Comparison of ENCODE assay signal across 12 mouse cellular contexts in the genomic region with DNA sequence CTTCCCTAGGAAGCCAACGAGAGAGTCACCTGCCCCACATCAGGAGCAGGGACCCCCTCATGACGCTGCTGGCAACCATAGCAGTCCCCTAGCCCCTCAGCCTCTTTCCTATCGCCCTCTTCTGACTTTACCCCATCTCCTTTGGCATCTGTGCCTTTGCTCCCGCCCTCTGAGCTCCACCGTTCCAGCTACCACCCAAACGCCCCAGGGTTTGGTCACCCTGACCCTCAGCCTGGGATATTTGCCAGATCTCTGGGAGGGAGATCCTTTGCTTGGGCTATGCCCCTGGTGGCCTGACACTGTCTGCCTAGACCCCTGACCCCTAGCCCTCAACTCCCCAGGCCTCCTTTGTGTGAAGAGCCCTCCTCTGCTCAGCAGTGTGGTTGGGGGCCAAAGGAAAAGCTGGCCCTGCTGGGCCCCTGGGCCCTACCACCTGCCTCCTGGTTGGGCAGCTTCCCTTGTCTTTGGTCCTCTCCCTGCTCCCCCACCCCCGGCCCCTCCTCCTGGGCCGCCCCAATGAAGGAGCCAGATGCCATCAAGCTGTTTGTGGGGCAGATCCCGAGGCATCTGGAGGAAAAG. TPM values are rescaled to one million over a fixed set of nuclear protein-coding genes. Genes with fewer than 3 reads are reported as not detected.
A peak's percentile ranks its signal among the peaks of the same experiment; 100 is the strongest.
DNase-seq lines count a peak whose midpoint lies in the region; ATAC-seq and TF ChIP-seq lines count a peak whose summit lies in the region.
"Had no signal": no experiment of that assay in that cellular context is flagged by ENCODE, and none has a peak within 500 bp of the region (broad histone marks: within the 10 kb centered on the region; RNA-seq: fewer than 3 reads in every experiment).

No protein-coding gene starts in this region.

- peak overlapping the region; percentile 97 for H3K9ac ChIP-seq in forebrain, postnatal 0 days
- peak overlapping the region; percentile 79 for H3K9ac ChIP-seq in midbrain, embryonic 12.5 days (replicated peaks)
- H3K9ac ChIP-seq in heart, adult 2 months (ENCODE audit: low read depth, low read length), result no peak overlapping the region

- H3K27ac ChIP-seq in forebrain, postnatal 0 days (ENCODE audit: low read depth, low read length), result peak overlapping the region; percentile 95
- H3K27ac ChIP-seq in midbrain, embryonic 12.5 days (replicated peaks), result peak overlapping the region; percentile 93
- no peak overlapping the region for H3K27ac ChIP-seq in heart, adult 2 months

- no peaks in the 10 kb centered on the region for H3K27me3 ChIP-seq in forebrain, postnatal 0 days (ENCODE audit: insufficient read depth, low read length)
- H3K27me3 ChIP-seq in midbrain, embryonic 12.5 days, result 0 out of 2 replicates have a peak, but pooled peaks cover 4% of the 10 kb centered on the region
- no peaks in the 10 kb centered on the region for H3K27me3 ChIP-seq in heart, adult 2 months (ENCODE audit: control insufficient read depth, insufficient read depth, low read length)

- peak; percentile 63 for DNase-seq in cerebellum, adult 9-10 months
- no peak for DNase-seq in cerebellum, postnatal 36 days
- DNase-seq in cerebellum, adult 9-11 months, result peak; percentile 78
- DNase-seq in forebrain, postnatal 0 days, result no peak
- DNase-seq in adrenal gland, postnatal 4 days (ENCODE audit: low spot score in 2 of 2), result no peak
- DNase-seq in heart, adult 2 months, result no peak
- DNase-seq in gastrocnemius, postnatal 10 days, result no peak
- DNase-seq: lung, adult 2 months had no signal

- H3K4me1 ChIP-seq in forebrain, postnatal 0 days (ENCODE audit: insufficient read depth), result peaks cover 26% of the 10 kb centered on the region
- peaks cover 69% of the 10 kb centered on the region for H3K4me1 ChIP-seq in midbrain, embryonic 12.5 days
- H3K4me1 ChIP-seq in heart, adult 2 months (ENCODE audit: control insufficient read depth, insufficient read depth, low read length), result no peaks in the 10 kb centered on the region

- no peaks in the 10 kb centered on the region for H3K79me2 ChIP-seq in heart, adult 2 months (replicated peaks; ENCODE audit: control insufficient read depth, insufficient read depth, low read length)

- intact Hi-C loops in heart, adult 2 months (cut with DNase I), result no loop called here

- 0 out of 2 replicates have a peak, but pooled peaks have one; percentile 13 for TF ChIP-seq CTCF in forebrain, postnatal 0 days (IDR thresholded peaks at IDR 0.05; ENCODE audit: low read depth)
- TF ChIP-seq CTCF in heart, adult 2 months (IDR thresholded peaks at IDR 0.05), result no peak

- 8% methylated on average over 8 of the region's 9 CpGs for WGBS in forebrain, postnatal 0 days
- WGBS in midbrain, embryonic 12.5 days, result 0% methylated on average over 8 of the region's 9 CpGs
- WGBS in heart, adult 2 months, result 15% methylated on average over 9 of the region's 9 CpGs

- H3K4me2 ChIP-seq in forebrain, postnatal 0 days (ENCODE audit: low read depth), result peak overlapping the region; percentile 93
- peak overlapping the region; percentile 77 for H3K4me2 ChIP-seq in midbrain, embryonic 12.5 days (replicated peaks)

- TF ChIP-seq EP300 in heart, adult 2 months (IDR thresholded peaks at IDR 0.05; ENCODE audit: insufficient read depth, low read depth, low read length), result no peak

- H3K36me3 ChIP-seq in forebrain, postnatal 0 days (ENCODE audit: insufficient read depth), result peaks cover 15% of the 10 kb centered on the region
- H3K36me3 ChIP-seq in midbrain, embryonic 12.5 days, result peaks cover 21% of the 10 kb centered on the region
- H3K36me3 ChIP-seq in heart, adult 2 months (ENCODE audit: control insufficient read depth, insufficient read depth, low read length), result no peaks in the 10 kb centered on the region

- no peak for TF ChIP-seq POLR2A in heart, adult 2 months (IDR thresholded peaks at IDR 0.05; ENCODE audit: insufficient read depth, low read depth, low read length)

- H3K9me3 ChIP-seq in forebrain, postnatal 0 days (ENCODE audit: low read length), result no peaks in the 10 kb centered on the region
- no peaks in the 10 kb centered on the region for H3K9me3 ChIP-seq in midbrain, embryonic 12.5 days

- H3K4me3 ChIP-seq in forebrain, postnatal 0 days (ENCODE audit: low read depth, low read length), result peak overlapping the region; percentile 80
- peak overlapping the region; percentile 67 for H3K4me3 ChIP-seq in midbrain, embryonic 12.5 days
- H3K4me3 ChIP-seq in heart, adult 2 months, result no peak overlapping the region

- peak; percentile 16 for ATAC-seq in forebrain, postnatal 0 days
- ATAC-seq in midbrain, embryonic 12.5 days (ENCODE audit: low FRiP score, low read depth), result peak; percentile 4

RNA-seq across cellular contexts. Expression of a gene that starts 0.6 kb away (rescaled TPM):
- 223 and 278 TPM in 2 replicates for total RNA-seq in forebrain, postnatal 0 days (2014; rRNA removed)
- 247 and 295 TPM in 2 replicates for polyA plus RNA-seq in forebrain, postnatal 0 days (2015; fragmentation: Nextera tagmentation; extraction: Ambion mirVana)
- 222 and 240 TPM in 2 replicates for polyA plus RNA-seq in midbrain, embryonic 12.5 days (2016; fragmentation: Nextera tagmentation; extraction: Ambion mirVana)
- 10 to 100 TPM; 50.3 to 56.4 TPM for total RNA-seq in adrenal gland, postnatal 4 days (2021)
- total RNA-seq in heart, adult 2 months (2021), result under 1 TPM in 1 of 2 experiments, not detected in 1; 0.27 TPM
- polyA plus RNA-seq in heart, adult 2 months (2012; rRNA removed), result 0.67 and 0.96 TPM in 2 replicates
- under 1 TPM; 0.49 to 0.61 TPM for total RNA-seq in gastrocnemius, postnatal 10 days (2021)
- polyA plus RNA-seq: spleen, adult 2 months had no signal

RNA-seq across cellular contexts. Expression of a gene that starts 1.5 kb away (rescaled TPM):
- 7.3 and 14.2 TPM in 2 replicates for total RNA-seq in forebrain, postnatal 0 days (2014; rRNA removed)
- 24.7 and 27.1 TPM in 2 replicates for polyA plus RNA-seq in forebrain, postnatal 0 days (2015; fragmentation: Nextera tagmentation; extraction: Ambion mirVana)
- polyA plus RNA-seq in midbrain, embryonic 12.5 days (2016; fragmentation: Nextera tagmentation; extraction: Ambion mirVana), result 15.8 and 19.0 TPM in 2 replicates
- total RNA-seq in adrenal gland, postnatal 4 days (2021), result 1 to 10 TPM; 7.1 to 7.4 TPM
- total RNA-seq in heart, adult 2 months (2021), result 1 to 10 TPM in 1 of 2 experiments, under 1 TPM in 1; 0.99 to 1.3 TPM
- polyA plus RNA-seq in heart, adult 2 months (2012; rRNA removed), result 0.44 and 1.2 TPM in 2 replicates
- total RNA-seq in gastrocnemius, postnatal 10 days (2021), result 1 to 10 TPM; 5.0 to 7.9 TPM

RNA-seq across cellular contexts. Expression of a gene that starts 35.0 kb away (rescaled TPM):
- not detected in 2 replicates for total RNA-seq in forebrain, postnatal 0 days (2014; rRNA removed)
- 0.34 and 0.85 TPM in 2 replicates for polyA plus RNA-seq in forebrain, postnatal 0 days (2015; fragmentation: Nextera tagmentation; extraction: Ambion mirVana)
- 1.1 and 1.6 TPM in 2 replicates for polyA plus RNA-seq in midbrain, embryonic 12.5 days (2016; fragmentation: Nextera tagmentation; extraction: Ambion mirVana)
- total RNA-seq in adrenal gland, postnatal 4 days (2021), result not detected
- total RNA-seq in heart, adult 2 months (2021), result not detected
- 1.1 and 2.2 TPM in 2 replicates for polyA plus RNA-seq in heart, adult 2 months (2012; rRNA removed)
- total RNA-seq in gastrocnemius, postnatal 10 days (2021), result not detected
- total RNA-seq: heart, postnatal 4 days; layer of hippocampus, postnatal 25 days had no signal
- polyA plus RNA-seq: lung, adult 2 months; spleen, adult 2 months had no signal

RNA-seq across cellular contexts. Expression of a gene that starts 35.6 kb away (rescaled TPM):
- total RNA-seq in forebrain, postnatal 0 days (2014; rRNA removed), result 66.4 and 71.6 TPM in 2 replicates
- 51.9 and 56.7 TPM in 2 replicates for polyA plus RNA-seq in forebrain, postnatal 0 days (2015; fragmentation: Nextera tagmentation; extraction: Ambion mirVana)
- polyA plus RNA-seq in midbrain, embryonic 12.5 days (2016; fragmentation: Nextera tagmentation; extraction: Ambion mirVana), result 58.8 and 64.9 TPM in 2 replicates
- 10 to 100 TPM; 75.0 to 75.3 TPM for total RNA-seq in adrenal gland, postnatal 4 days (2021)
- 10 to 100 TPM; 62.0 to 64.1 TPM for total RNA-seq in heart, adult 2 months (2021)
- 43.9 and 65.8 TPM in 2 replicates for polyA plus RNA-seq in heart, adult 2 months (2012; rRNA removed)
- total RNA-seq in gastrocnemius, postnatal 10 days (2021), result 10 to 100 TPM; 42.3 to 54.0 TPM

Comparison
In these comparisons a context has a peak if more than half of its experiments do, and no peak if none do; other contexts are left out.
1. DNase-seq: peak in cerebellum, adult 9-10 months (single experiment) and cerebellum, adult 9-11 months (single experiment); none in cerebellum, postnatal 36 days (0 of 2), forebrain, postnatal 0 days (single experiment), adrenal gland, postnatal 4 days (0 of 2), heart, adult 2 months (0 of 2) and gastrocnemius, postnatal 10 days (single experiment).
2. RNA of a gene that starts 0.6 kb away (total RNA-seq): 223 to 278 TPM in forebrain, postnatal 0 days and 50.3 to 56.4 TPM in adrenal gland, postnatal 4 days; 0.49 to 0.61 TPM in gastrocnemius, postnatal 10 days and 0.27 TPM in heart, adult 2 months; every median in the first group is over 10 times any median in the second.